Mouse (Mus musculus): ENCODE measurements around the gene Rilpl1. TPM values are rescaled to one million over a fixed set of nuclear protein-coding genes. Genes with fewer than 3 reads are reported as not detected.

The Rilpl1 gene
- polyA plus RNA-seq, 1 experiment: 2.9 TPM

- H3K4me3 ChIP-seq (ENCODE audit: low read depth, low read length): peak overlapping the region; percentile 51
Measured at GRCm38 (mm10) chr5:124453339-124454081, 77.7 kb downstream of the Rilpl1 start.

DNA sequence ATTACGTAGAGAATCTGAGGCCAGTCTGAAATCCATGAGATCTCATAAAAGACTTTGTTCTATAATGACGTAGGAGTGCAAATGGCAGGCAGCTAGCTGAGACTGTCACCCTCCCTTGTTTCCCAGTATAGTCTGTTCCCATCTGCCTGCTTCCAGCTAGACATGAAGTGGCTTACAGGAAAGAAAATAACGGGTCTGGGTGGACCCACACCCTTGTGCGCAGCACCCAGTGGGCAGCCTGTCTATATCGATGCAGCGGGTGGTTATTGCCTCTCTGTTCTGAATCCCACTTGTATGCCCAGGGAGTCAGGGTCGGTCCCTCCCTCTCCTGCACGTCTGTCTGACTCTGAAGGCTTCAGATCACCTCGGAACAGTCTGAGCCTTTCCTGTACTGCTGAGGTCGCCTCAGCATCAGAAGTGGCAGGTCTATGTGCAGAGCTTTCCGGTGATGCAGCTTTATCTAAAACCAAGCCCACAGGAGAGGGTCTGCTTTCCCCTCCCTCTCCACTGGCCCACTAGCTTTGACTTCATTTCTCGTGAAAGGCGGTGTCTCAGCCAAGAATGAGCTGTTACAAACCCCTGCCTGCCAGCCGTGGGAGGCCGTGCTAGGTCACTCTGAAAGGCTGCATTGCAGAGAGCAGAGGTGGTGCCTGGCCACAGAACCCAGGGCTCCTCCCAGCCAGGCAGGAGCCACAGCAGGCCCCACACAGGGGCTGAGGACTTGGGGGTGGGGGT lies 78.5 kb downstream of the Rilpl1 start:
- no peak for TF ChIP-seq POLR2A (IDR thresholded peaks at IDR 0.05; ENCODE audit: low read depth, low read length)
- TF ChIP-seq CTCF (IDR thresholded peaks at IDR 0.05; ENCODE audit: extremely low read depth, insufficient read length, insufficient replicate concordance, low read depth, low read length): no peak
- no peaks in the 10 kb centered on the region for H3K27me3 ChIP-seq (ENCODE audit: control insufficient read depth, insufficient read depth, low read length)
- H3K36me3 ChIP-seq (ENCODE audit: control insufficient read depth, insufficient read depth, low read length): peaks cover 59% of the 10 kb centered on the region
- peak overlapping the region; percentile 51 for H3K4me3 ChIP-seq (ENCODE audit: low read depth, low read length)
- WGBS: 53% methylated on average over 15 of the region's 15 CpGs
- H3K4me1 ChIP-seq (ENCODE audit: control insufficient read depth, insufficient read depth, insufficient read length, low read length): peaks cover 41% of the 10 kb centered on the region
- H3K27ac ChIP-seq (ENCODE audit: insufficient read depth, low read depth, low read length): peak overlapping the region; percentile 77

More at GRCm38 (mm10) chr5:124453339-124454081, 77.7 kb downstream of the Rilpl1 start:
- peaks cover 40% of the 10 kb centered on the region for H3K4me1 ChIP-seq (ENCODE audit: control insufficient read depth, insufficient read depth, insufficient read length, low read length)
- WGBS: 27% methylated on average over 13 of the region's 13 CpGs
- H3K27me3 ChIP-seq (ENCODE audit: control insufficient read depth, insufficient read depth, low read length): no peaks in the 10 kb centered on the region
- TF ChIP-seq POLR2A (IDR thresholded peaks at IDR 0.05; ENCODE audit: low read depth, low read length): no peak
- TF ChIP-seq CTCF (IDR thresholded peaks at IDR 0.05; ENCODE audit: extremely low read depth, insufficient read length, insufficient replicate concordance, low read depth, low read length): no peak
- H3K27ac ChIP-seq (ENCODE audit: insufficient read depth, low read depth, low read length): peak overlapping the region; percentile 77
- peaks cover 60% of the 10 kb centered on the region for H3K36me3 ChIP-seq (ENCODE audit: control insufficient read depth, insufficient read depth, low read length)

DNA sequence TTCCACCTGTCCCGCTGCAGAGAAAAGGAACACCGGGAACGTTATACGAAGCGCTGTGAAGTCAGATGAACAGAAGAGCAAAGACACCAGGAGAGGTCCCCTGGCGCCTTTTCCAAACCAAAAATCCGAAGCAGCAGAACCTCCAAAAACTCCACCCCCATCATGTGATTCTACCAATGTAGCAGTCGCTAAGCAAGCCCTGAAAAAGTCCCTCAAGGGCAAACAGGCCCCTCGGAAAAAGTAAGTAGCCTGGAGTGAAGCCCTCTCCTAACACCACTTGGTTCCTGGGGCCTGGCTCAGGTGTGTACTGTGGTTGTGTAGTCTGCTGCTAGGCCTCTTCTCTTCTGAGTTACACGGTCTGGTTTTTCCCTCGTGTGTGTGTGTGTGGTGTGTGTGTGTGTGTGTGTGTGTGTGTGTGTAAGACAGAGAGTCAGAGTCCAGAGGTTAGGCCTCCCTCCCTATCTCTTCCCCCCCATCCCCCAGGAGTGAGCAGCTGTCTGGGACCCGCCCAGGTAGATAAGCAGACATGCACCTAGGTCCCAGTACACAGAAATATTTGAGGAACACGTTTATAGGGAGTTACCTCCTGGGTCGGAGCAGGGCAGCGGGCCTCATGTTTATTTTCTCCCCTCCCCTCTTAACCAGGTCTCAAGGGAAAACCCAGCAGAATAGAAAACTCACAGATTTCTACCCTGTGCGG lies 80.4 kb downstream of the Rilpl1 start:
- Histone ChIP-seq H3K36me3 (ENCODE audit: control insufficient read depth, insufficient read depth, low read length) (peaks cover 44% of the 10 kb centered on the region), H3K4me3 (ENCODE audit: low read depth, low read length) (peak overlapping the region; percentile 51), H3K27me3 (ENCODE audit: control insufficient read depth, insufficient read depth, low read length) (no peaks in the 10 kb centered on the region), H3K27ac (ENCODE audit: insufficient read depth, low read depth, low read length) (peak overlapping the region; percentile 88), H3K4me1 (ENCODE audit: control insufficient read depth, insufficient read depth, insufficient read length, low read length) (peaks cover 45% of the 10 kb centered on the region)
- 30% methylated on average over 16 of the region's 16 CpGs for WGBS
- TF ChIP-seq POLR2A (IDR thresholded peaks at IDR 0.05; ENCODE audit: low read depth, low read length) (no peak), CTCF (IDR thresholded peaks at IDR 0.05; ENCODE audit: extremely low read depth, insufficient read length, insufficient replicate concordance, low read depth, low read length) (no peak)

GRCm38 (mm10) chr5:124450051-124450450 lies 81.1 kb downstream of the Rilpl1 start:
- Histone ChIP-seq H3K27me3 (ENCODE audit: control insufficient read depth, insufficient read depth, low read length) (no peaks in the 10 kb centered on the region), H3K4me3 (ENCODE audit: low read depth, low read length) (no peak overlapping the region), H3K27ac (ENCODE audit: insufficient read depth, low read depth, low read length) (peak overlapping the region; percentile 88), H3K36me3 (ENCODE audit: control insufficient read depth, insufficient read depth, low read length) (peaks cover 40% of the 10 kb centered on the region), H3K4me1 (ENCODE audit: control insufficient read depth, insufficient read depth, insufficient read length, low read length) (peaks cover 45% of the 10 kb centered on the region)
- TF ChIP-seq POLR2A (IDR thresholded peaks at IDR 0.05; ENCODE audit: low read depth, low read length): no peak
- no peak for TF ChIP-seq CTCF (IDR thresholded peaks at IDR 0.05; ENCODE audit: extremely low read depth, insufficient read length, insufficient replicate concordance, low read depth, low read length)
- 30% methylated on average over 7 of the region's 7 CpGs for WGBS

DNA sequence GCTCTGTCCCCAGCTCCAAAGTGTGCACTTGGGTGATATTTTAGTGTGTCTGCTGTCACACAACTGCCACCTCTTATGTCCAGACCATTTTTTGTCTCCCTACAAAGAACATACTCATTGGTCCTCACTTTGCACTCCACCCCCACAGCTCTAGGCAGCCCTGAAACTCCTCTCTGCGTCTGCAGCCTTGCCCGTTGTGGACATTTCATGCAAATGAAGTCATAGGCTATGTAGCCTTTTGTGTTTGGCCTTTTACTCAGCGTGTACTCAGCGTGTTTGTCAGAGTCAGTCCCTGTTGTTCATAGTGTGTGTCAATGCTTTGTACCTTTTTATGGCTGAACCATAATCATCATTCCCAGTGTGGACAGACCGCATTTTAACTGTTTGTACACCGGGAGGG lies 81.7 kb downstream of the Rilpl1 start:
- 23% methylated on average over 6 of the region's 6 CpGs for WGBS
- Histone ChIP-seq H3K27ac (ENCODE audit: insufficient read depth, low read depth, low read length) (peak overlapping the region; percentile 53), H3K36me3 (ENCODE audit: control insufficient read depth, insufficient read depth, low read length) (peaks cover 36% of the 10 kb centered on the region), H3K27me3 (ENCODE audit: control insufficient read depth, insufficient read depth, low read length) (no peaks in the 10 kb centered on the region), H3K4me1 (ENCODE audit: control insufficient read depth, insufficient read depth, insufficient read length, low read length) (peaks cover 45% of the 10 kb centered on the region), H3K4me3 (ENCODE audit: low read depth, low read length) (no peak overlapping the region)
- no peak for TF ChIP-seq CTCF (IDR thresholded peaks at IDR 0.05; ENCODE audit: extremely low read depth, insufficient read length, insufficient replicate concordance, low read depth, low read length)
- TF ChIP-seq POLR2A (IDR thresholded peaks at IDR 0.05; ENCODE audit: low read depth, low read length): no peak

- Histone ChIP-seq H3K4me3 (ENCODE audit: low read depth, low read length) (peak overlapping the region; percentile 81), H3K27me3 (ENCODE audit: control insufficient read depth, insufficient read depth, low read length) (no peaks in the 10 kb centered on the region), H3K27ac (ENCODE audit: insufficient read depth, low read depth, low read length) (peak overlapping the region; percentile 88), H3K36me3 (ENCODE audit: control insufficient read depth, insufficient read depth, low read length) (peaks cover 21% of the 10 kb centered on the region), H3K4me1 (ENCODE audit: control insufficient read depth, insufficient read depth, insufficient read length, low read length) (peaks cover 26% of the 10 kb centered on the region)
- TF ChIP-seq CTCF (IDR thresholded peaks at IDR 0.05; ENCODE audit: extremely low read depth, insufficient read length, insufficient replicate concordance, low read depth, low read length) (no peak), POLR2A (IDR thresholded peaks at IDR 0.05; ENCODE audit: low read depth, low read length) (no peak; the same call in 1 of the 2 replicates)
- WGBS: 2% methylated on average over 15 of the region's 15 CpGs
Measured at GRCm38 (mm10) chr5:124446301-124446881, 84.8 kb downstream of the Rilpl1 start.
